Mouse (Mus musculus): Measurements from ENCODE around the gene Mfap1a. TPM values are rescaled to one million over a fixed set of nuclear protein-coding genes. Genes with fewer than 3 reads are reported as not detected.
"Not testable (repeated sequence)": the region's sequence is repeated elsewhere in the genome, so short reads cannot be mapped to it uniquely, and the experiment has no call there.

Gene Mfap1a
- 10 to 100 TPM; 33.0 to 34.3 TPM for total RNA-seq (2021)

- peak; percentile 81 to 82 for DNase-seq (ENCODE audit: low spot score in 2 of 2)
- intact Hi-C loops (cut with DNase I): loop anchor here (5.0 kb wide), 1 partner anchor 34 kb away; the partner anchor contains the start of gene Mfap1b
Observed at GRCm38 (mm10) chr2:121505942-121506882, at the start of gene Mfap1a, which contains the start of gene Wdr76. Gene Mfap1a (minus strand): TSS chr2:121506665. Gene Wdr76 (plus strand): TSS chr2:121506723.

- intact Hi-C loops (cut with DNase I): no loop called here
- DNase-seq (ENCODE audit: low spot score in 2 of 2): no peak
Observed at GRCm38 (mm10) chr2:121551271-121551670, 44.8 kb upstream of the Mfap1a start.

- intact Hi-C loops (cut with DNase I): no loop called here
- no peak for DNase-seq (ENCODE audit: low spot score in 2 of 2)
Observed at GRCm38 (mm10) chr2:121549630-121550029, 43.2 kb upstream of the Mfap1a start.

GRCm38 (mm10) chr2:121544829-121545228, 38.4 kb upstream of the Mfap1a start:
- intact Hi-C loops (cut with DNase I): no loop called here
- no peak for DNase-seq (ENCODE audit: low spot score in 2 of 2)

GRCm38 (mm10) chr2:121525056-121525455, 18.6 kb upstream of the Mfap1a start:
- intact Hi-C loops (cut with DNase I): no loop called here
- peak; percentile 46 to 58 for DNase-seq (ENCODE audit: low spot score in 2 of 2)

- DNase-seq (ENCODE audit: low spot score in 2 of 2); intact Hi-C loops (cut with DNase I): not testable (repeated sequence)
Observed at GRCm38 (mm10) chr2:121522830-121523229, 16.4 kb upstream of the Mfap1a start.

GRCm38 (mm10) chr2:121522006-121522405, 15.5 kb upstream of the Mfap1a start:
- intact Hi-C loops (cut with DNase I): no loop called here
- DNase-seq (ENCODE audit: low spot score in 2 of 2): peak; percentile 42 to 59

- intact Hi-C loops (cut with DNase I); DNase-seq (ENCODE audit: low spot score in 2 of 2): not testable (repeated sequence)
Observed at GRCm38 (mm10) chr2:121518711-121519110, 12.2 kb upstream of the Mfap1a start.

- intact Hi-C loops (cut with DNase I): no loop called here
- DNase-seq (ENCODE audit: low spot score in 2 of 2): no peak
Observed at GRCm38 (mm10) chr2:121518106-121518505, 11.6 kb upstream of the Mfap1a start.

GRCm38 (mm10) chr2:121514211-121514610, 7.7 kb upstream of the Mfap1a start:
- intact Hi-C loops (cut with DNase I): no loop called here

GRCm38 (mm10) chr2:121512991-121513765, 6.7 kb upstream of the Mfap1a start:
- intact Hi-C loops (cut with DNase I); DNase-seq (ENCODE audit: low spot score in 2 of 2): not testable (repeated sequence)

More at GRCm38 (mm10) chr2:121514211-121514610, 7.7 kb upstream of the Mfap1a start:
- DNase-seq (ENCODE audit: low spot score in 2 of 2): no peak

- DNase-seq (ENCODE audit: low spot score in 2 of 2): no peak
- intact Hi-C loops (cut with DNase I): no loop called here
Observed at GRCm38 (mm10) chr2:121511401-121511800, 4.9 kb upstream of the Mfap1a start.

- intact Hi-C loops (cut with DNase I): loop anchor here (5.0 kb wide), 1 partner anchor 37 kb away; the partner anchor contains the start of gene Mfap1b
- peak; percentile 43 to 46 for DNase-seq (ENCODE audit: low spot score in 2 of 2)
Observed at GRCm38 (mm10) chr2:121509584-121509983, 3.1 kb upstream of the Mfap1a start.

GRCm38 (mm10) chr2:121507951-121508330, 1.5 kb upstream of the Mfap1a start:
- intact Hi-C loops (cut with DNase I): loop anchor here (5.0 kb wide), 1 partner anchor 36 kb away; the partner anchor contains the start of gene Mfap1b
- DNase-seq (ENCODE audit: low spot score in 2 of 2): no peak

- DNase-seq (ENCODE audit: low spot score in 2 of 2): no peak
Observed at GRCm38 (mm10) chr2:121507173-121507950, 897 bp upstream of the Mfap1a start.

GRCm38 (mm10) chr2:121501550-121501949, 4.9 kb downstream of the Mfap1a start:
- intact Hi-C loops (cut with DNase I): not testable (repeated sequence)

More at GRCm38 (mm10) chr2:121507173-121507950, 897 bp upstream of the Mfap1a start:
- intact Hi-C loops (cut with DNase I): loop anchor here (5.0 kb wide), 1 partner anchor 35 kb away; the partner anchor contains the start of gene Mfap1b

GRCm38 (mm10) chr2:121484403-121484802, 22.1 kb downstream of the Mfap1a start:
- intact Hi-C loops (cut with DNase I); DNase-seq (ENCODE audit: low spot score in 2 of 2): not testable (repeated sequence)

More at GRCm38 (mm10) chr2:121501550-121501949, 4.9 kb downstream of the Mfap1a start:
- DNase-seq (ENCODE audit: low spot score in 2 of 2): not testable (repeated sequence)

- intact Hi-C loops (cut with DNase I): no loop called here
- DNase-seq (ENCODE audit: low spot score in 2 of 2): no peak
Observed at GRCm38 (mm10) chr2:121483576-121483975, 22.9 kb downstream of the Mfap1a start.

- intact Hi-C loops (cut with DNase I); DNase-seq (ENCODE audit: low spot score in 2 of 2): not testable (repeated sequence)
Observed at GRCm38 (mm10) chr2:121480916-121481315, 25.5 kb downstream of the Mfap1a start.

Measured in left cerebral cortex, postnatal 36 days (tissue).